Mouse (Mus musculus): Measurements from ENCODE around the gene Cldn3. TPM values are rescaled to one million over a fixed set of nuclear protein-coding genes. Genes with fewer than 3 reads are reported as not detected.
"Not testable (repeated sequence)": the region's sequence is repeated elsewhere in the genome, so short reads cannot be mapped to it uniquely, and the experiment has no call there.

The Cldn3 gene
- polyA plus RNA-seq, 1 experiment from 2014 or later, result 27.2 TPM

DNA sequence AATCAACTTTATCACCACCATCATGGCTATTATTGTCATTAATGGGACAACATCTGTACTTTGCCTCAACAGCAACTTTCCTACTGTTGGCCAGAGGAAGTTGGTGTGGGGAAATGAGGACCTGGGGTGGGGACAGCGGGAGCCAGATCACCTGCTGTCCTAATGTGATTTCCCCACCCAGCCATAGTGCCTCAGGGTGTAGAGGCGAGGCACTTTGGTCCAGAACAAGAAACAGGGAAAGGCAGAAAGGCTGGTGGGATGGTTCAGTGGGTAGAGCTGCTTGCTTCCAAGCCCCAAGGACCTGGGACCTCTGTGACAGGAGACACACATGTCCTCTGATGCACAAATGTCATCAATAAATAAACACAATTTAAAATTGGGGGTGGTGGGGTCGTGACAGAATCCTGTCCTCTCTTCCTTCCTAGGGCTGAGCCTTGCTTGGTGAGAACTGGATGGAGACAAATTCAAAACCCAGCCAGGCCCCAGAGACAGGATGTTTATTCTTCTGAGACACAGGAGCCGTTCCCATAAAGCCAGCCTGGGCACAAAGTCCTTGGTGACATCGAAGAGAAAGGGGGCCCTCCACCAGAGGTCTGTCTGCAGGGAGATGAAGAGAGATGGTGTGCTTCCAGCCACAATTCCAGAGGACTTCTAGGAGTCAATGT, 38.5 kb upstream of the Cldn3 start:
- no peak overlapping the region for H3K4me3 ChIP-seq
- 39% methylated on average over 5 of the region's 5 CpGs for WGBS
- H3K36me3 ChIP-seq, result no peaks in the 10 kb centered on the region
- H3K27me3 ChIP-seq, result peaks cover 38% of the 10 kb centered on the region
- no peak overlapping the region for H3K9ac ChIP-seq
- ATAC-seq (ENCODE audit: insufficient number of reproducible peaks, low FRiP score, low TSS enrichment, low read depth), result no peak
- 0 out of 2 replicates have a peak overlapping the region, but pooled peaks have one; percentile 44 for H3K27ac ChIP-seq
- no peaks in the 10 kb centered on the region for H3K9me3 ChIP-seq
- peaks cover 27% of the 10 kb centered on the region for H3K4me1 ChIP-seq
- H3K4me2 ChIP-seq, result no peak overlapping the region; the same call in 1 of the 2 replicates

DNA sequence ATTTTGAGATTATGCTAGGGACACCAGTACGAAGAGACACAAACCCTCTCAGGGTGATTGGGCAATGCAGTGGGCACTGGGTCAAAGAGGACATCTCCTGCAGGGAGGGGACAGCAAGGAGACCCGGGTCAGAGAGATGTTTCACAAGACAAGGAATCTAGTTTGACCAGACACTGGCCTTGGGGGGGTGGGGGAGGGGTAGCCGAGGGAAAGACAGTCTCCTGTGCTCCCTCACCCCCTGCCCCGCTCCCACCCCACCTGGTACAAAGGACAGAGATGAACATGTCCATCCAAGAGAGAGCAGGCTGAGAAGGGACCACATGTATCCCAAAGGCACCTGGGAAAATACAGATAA, 38.0 kb upstream of the Cldn3 start:
- no peaks in the 10 kb centered on the region for H3K36me3 ChIP-seq
- no peak overlapping the region for H3K9ac ChIP-seq
- no peak overlapping the region for H3K4me2 ChIP-seq
- H3K4me3 ChIP-seq, result no peak overlapping the region
- no peak for ATAC-seq (ENCODE audit: insufficient number of reproducible peaks, low FRiP score, low TSS enrichment, low read depth)
- H3K9me3 ChIP-seq, result no peaks in the 10 kb centered on the region
- peaks cover 38% of the 10 kb centered on the region for H3K27me3 ChIP-seq
- H3K27ac ChIP-seq, result no peak overlapping the region
- 58% methylated on average over 4 of the region's 4 CpGs for WGBS
- H3K4me1 ChIP-seq, result peaks cover 27% of the 10 kb centered on the region

DNA sequence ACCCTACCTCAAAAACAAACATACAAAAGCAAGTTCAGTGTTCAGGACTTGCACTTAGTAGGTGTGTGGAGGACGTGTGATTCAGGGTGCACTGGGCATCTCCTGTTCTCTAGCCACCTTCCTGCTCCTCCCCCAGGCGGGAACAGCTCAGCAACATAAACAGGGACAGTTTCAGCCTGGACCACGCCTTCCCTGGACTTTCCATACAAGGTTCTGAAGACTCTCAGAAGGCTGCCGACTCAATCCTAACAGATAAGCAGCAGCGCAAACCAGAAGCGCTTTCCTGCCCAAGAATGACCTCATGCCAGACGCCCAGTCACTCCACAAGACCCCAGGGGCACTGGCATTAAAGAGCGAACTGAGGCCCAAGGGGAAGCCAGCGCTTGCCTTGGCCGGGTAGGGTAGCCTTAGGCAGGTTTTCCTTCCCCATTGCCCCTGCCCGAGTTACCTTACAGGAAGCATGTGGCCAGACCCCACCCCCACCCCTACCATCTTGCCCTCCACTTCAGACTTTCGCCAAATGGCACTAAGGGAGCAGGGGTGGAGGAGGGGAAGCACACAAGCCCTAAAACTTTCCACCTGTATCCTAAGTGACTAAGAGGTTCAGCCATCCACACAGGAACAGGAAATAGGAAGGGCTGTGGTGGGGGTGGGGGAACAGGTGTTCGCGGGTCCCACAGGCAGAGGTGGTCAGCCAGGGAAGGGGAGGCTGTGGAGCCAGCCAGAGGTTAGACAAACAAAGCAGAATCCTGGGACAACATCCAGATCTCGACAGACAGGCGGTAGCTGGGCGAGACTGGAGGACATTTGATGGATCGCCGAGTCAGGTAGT, 34.7 kb upstream of the Cldn3 start:
- WGBS, result 11% methylated on average over 19 of the region's 19 CpGs
- no peak overlapping the region for H3K4me3 ChIP-seq
- H3K4me2 ChIP-seq, result 0 out of 2 replicates have a peak overlapping the region, but pooled peaks have one; percentile 5
- no peaks in the 10 kb centered on the region for H3K9me3 ChIP-seq
- H3K9ac ChIP-seq, result no peak overlapping the region
- peaks cover 23% of the 10 kb centered on the region for H3K4me1 ChIP-seq
- no peaks in the 10 kb centered on the region for H3K36me3 ChIP-seq
- peaks cover 18% of the 10 kb centered on the region for H3K27me3 ChIP-seq
- ATAC-seq (ENCODE audit: insufficient number of reproducible peaks, low FRiP score, low TSS enrichment, low read depth), result no peak
- H3K27ac ChIP-seq, result peak overlapping the region; percentile 61

DNA sequence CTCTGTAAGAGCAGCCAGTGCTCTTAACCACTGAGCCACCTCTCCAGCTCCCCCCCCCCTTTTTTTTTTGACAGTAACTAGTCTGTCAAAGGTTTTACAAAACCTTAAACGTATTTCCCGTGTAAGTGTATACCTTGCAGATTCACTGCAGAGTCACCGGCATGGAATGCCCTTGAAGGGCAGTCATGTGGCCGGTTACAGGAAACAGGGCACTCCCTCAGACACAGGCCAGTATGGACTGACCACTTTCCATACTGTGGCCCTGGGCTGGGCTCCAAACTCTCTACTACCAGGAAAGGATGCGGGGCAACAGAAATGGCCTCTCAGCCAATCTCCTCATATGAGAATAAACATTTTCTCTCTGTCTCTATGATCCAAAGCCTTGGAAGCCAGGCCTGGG, 30.5 kb upstream of the Cldn3 start:
- Histone ChIP-seq H3K36me3 (no peaks in the 10 kb centered on the region), H3K9ac (no peak overlapping the region), H3K9me3 (no peaks in the 10 kb centered on the region), H3K27me3 (no peaks in the 10 kb centered on the region), H3K4me1 (peaks cover 18% of the 10 kb centered on the region), H3K4me3 (no peak overlapping the region), H3K27ac (no peak overlapping the region), H3K4me2 (no peak overlapping the region)
- 73% methylated on average over 5 of the region's 5 CpGs for WGBS
- no peak for ATAC-seq (ENCODE audit: insufficient number of reproducible peaks, low FRiP score, low TSS enrichment, low read depth)

DNA sequence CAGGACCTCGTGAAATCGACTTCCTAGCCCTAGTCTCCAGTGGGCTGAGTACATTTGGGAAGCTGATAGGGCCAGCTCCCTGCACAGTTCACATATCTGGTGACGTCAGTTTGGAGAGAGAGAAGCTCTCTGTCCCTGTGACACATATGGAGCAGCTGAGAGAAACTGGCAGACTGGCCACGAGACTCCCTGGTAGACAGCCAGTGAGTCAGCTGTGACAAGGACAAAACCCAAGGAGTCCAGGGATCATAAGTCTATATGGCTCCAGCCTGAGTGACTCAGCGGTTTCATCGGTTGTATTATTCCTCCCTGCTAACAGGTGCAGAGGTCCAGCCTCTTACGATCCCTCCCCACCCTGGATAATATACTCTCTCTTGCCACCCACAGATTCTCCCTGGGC, 26.9 kb upstream of the Cldn3 start:
- Histone ChIP-seq H3K9ac (no peak overlapping the region), H3K4me3 (no peak overlapping the region), H3K4me2 (no peak overlapping the region), H3K36me3 (no peaks in the 10 kb centered on the region), H3K27me3 (no peaks in the 10 kb centered on the region), H3K4me1 (peaks cover 11% of the 10 kb centered on the region; the same call in 1 of the 2 replicates), H3K9me3 (no peaks in the 10 kb centered on the region), H3K27ac (no peak overlapping the region)
- 58% methylated on average over 7 of the region's 7 CpGs for WGBS
- peak; percentile 74 for ATAC-seq (ENCODE audit: insufficient number of reproducible peaks, low FRiP score, low TSS enrichment, low read depth)

DNA sequence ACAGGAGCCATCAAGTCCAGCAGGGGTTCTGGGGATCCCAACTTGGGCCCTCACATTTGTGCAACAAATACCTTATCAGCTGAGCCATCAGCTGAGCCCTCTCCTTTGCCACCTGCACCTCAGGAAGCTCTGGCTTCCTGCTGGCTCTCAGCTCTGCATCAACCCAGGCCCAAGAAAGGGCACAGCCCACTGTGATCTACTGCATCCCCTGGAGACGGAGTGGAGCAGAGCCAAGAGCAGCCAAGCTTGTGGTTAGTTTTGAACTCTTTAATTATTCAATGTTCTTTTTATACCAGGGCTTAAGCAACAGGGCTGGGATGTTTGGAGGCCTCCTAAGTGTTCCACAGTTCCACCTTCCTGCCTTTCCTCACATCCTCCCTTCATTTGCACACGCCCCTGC, 25.6 kb upstream of the Cldn3 start:
- H3K27ac ChIP-seq, result no peak overlapping the region
- WGBS, result 59% methylated on average over 2 of the region's 2 CpGs

DNA sequence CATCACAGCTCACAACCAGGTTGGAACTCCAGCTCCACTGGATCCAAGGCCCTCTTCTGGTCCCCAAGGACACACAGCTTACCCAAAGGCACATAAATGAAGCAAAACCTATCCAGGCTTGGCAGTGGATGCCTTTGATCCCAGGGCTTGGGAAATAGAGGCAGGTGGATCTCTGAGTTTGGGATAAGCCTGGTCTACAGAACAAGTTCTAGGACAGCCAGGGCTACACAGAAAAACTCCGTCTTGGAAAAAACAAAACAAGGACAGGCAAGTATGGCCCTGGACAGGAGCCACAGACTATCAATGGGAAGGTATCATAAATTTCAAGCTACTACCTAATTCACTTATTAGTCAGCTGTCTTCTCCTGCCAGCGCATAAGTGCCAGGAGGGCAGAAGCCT, 24.5 kb upstream of the Cldn3 start:
- Histone ChIP-seq H3K4me1 (peaks cover 21% of the 10 kb centered on the region), H3K9ac (no peak overlapping the region), H3K4me3 (no peak overlapping the region), H3K9me3 (no peaks in the 10 kb centered on the region), H3K4me2 (no peak overlapping the region), H3K36me3 (no peaks in the 10 kb centered on the region), H3K27ac (no peak overlapping the region), H3K27me3 (no peaks in the 10 kb centered on the region)
- ATAC-seq (ENCODE audit: insufficient number of reproducible peaks, low FRiP score, low TSS enrichment, low read depth), result no peak
- 86% methylated on average over 2 of the region's 2 CpGs for WGBS

More for the DNA sequence above, 25.6 kb upstream of the Cldn3 start:
- Histone ChIP-seq H3K9ac (no peak overlapping the region), H3K27me3 (no peaks in the 10 kb centered on the region), H3K9me3 (no peaks in the 10 kb centered on the region), H3K4me2 (no peak overlapping the region), H3K36me3 (no peaks in the 10 kb centered on the region), H3K4me3 (no peak overlapping the region), H3K4me1 (peaks cover 11% of the 10 kb centered on the region; the same call in 1 of the 2 replicates)
- ATAC-seq (ENCODE audit: insufficient number of reproducible peaks, low FRiP score, low TSS enrichment, low read depth), result no peak

DNA sequence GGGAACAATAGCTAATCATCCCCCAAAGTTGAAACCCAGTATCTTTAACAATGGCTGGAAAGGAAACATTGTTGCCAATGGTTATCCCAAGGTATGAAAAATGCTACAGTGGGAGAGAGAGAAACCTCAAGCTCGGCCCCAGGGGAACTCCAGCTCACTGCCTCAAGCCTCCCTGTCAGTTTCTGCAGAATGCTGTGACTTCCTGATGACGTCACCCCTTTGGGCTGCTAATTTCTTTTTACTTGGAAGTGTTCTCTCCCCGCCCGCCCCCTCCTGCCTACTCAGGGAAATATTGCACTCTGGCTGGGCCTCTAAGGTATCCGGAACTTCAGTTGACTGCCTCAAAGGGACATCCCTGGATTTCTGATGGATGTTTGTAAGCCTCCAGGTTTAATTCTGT, 22.5 kb upstream of the Cldn3 start:
- 25% methylated on average over 5 of the region's 5 CpGs for WGBS
- H3K4me1 ChIP-seq, result peaks cover 26% of the 10 kb centered on the region

DNA sequence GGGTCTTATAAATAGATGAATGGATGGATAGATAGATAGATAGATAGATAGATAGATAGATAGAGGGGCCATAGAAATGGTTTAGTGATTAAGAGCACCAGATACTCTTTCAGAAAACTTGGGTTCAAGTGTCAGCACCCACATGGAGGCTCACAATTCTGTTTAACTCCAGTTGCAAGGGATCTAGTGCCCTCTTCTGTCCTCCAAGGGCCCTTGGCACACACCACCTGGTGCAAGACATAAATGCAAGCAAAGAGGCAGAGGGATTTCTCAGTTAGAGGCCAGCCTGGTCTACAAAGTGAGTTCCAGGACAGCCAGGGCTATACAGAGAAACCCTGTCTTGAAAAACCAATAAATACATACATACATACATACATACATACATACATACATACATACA, 21.4 kb upstream of the Cldn3 start:
- peaks cover 21% of the 10 kb centered on the region for H3K4me1 ChIP-seq
- not testable (repeated sequence) for H3K9ac ChIP-seq; H3K4me3 ChIP-seq; H3K36me3 ChIP-seq; H3K27me3 ChIP-seq; H3K9me3 ChIP-seq; H3K27ac ChIP-seq; ATAC-seq (ENCODE audit: insufficient number of reproducible peaks, low FRiP score, low TSS enrichment, low read depth); H3K4me2 ChIP-seq

More for the DNA sequence above, 22.5 kb upstream of the Cldn3 start:
- H3K4me3 ChIP-seq, result no peak overlapping the region
- ATAC-seq (ENCODE audit: insufficient number of reproducible peaks, low FRiP score, low TSS enrichment, low read depth), result no peak
- H3K9me3 ChIP-seq, result no peaks in the 10 kb centered on the region
- H3K27me3 ChIP-seq, result no peaks in the 10 kb centered on the region
- H3K36me3 ChIP-seq, result no peaks in the 10 kb centered on the region
- H3K4me2 ChIP-seq, result no peak overlapping the region
- H3K9ac ChIP-seq, result no peak overlapping the region
- H3K27ac ChIP-seq, result no peak overlapping the region

DNA sequence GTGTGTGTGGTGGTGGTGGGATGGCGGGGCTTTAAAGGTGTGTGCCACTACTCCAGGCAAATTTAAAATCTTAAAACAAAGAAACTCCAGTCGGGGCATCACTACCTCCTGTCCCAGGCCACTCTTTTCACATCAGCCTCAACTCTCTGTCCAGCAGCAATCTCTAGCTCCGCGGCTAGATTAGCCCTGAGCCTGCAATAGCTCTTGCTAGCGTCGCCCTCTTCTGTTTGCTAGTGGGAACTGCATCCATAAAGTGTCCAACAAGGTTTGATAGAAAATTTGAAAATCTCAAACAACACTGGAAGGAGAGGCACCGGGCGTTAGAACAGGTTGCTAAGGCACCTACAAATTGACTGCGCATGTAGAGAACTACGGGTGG, 20.6 kb upstream of the Cldn3 start:
- peak overlapping the region; percentile 30 for H3K4me3 ChIP-seq
- H3K27me3 ChIP-seq, result no peaks in the 10 kb centered on the region
- H3K36me3 ChIP-seq, result no peaks in the 10 kb centered on the region
- peak overlapping the region; percentile 53 for H3K4me2 ChIP-seq
- H3K9ac ChIP-seq, result no peak overlapping the region
- WGBS, result 7% methylated on average over 10 of the region's 10 CpGs
- peaks cover 18% of the 10 kb centered on the region for H3K4me1 ChIP-seq
- ATAC-seq (ENCODE audit: insufficient number of reproducible peaks, low FRiP score, low TSS enrichment, low read depth), result peak; percentile 49; the same call in 1 of the 2 replicates
- no peaks in the 10 kb centered on the region for H3K9me3 ChIP-seq
- H3K27ac ChIP-seq, result no peak overlapping the region

DNA sequence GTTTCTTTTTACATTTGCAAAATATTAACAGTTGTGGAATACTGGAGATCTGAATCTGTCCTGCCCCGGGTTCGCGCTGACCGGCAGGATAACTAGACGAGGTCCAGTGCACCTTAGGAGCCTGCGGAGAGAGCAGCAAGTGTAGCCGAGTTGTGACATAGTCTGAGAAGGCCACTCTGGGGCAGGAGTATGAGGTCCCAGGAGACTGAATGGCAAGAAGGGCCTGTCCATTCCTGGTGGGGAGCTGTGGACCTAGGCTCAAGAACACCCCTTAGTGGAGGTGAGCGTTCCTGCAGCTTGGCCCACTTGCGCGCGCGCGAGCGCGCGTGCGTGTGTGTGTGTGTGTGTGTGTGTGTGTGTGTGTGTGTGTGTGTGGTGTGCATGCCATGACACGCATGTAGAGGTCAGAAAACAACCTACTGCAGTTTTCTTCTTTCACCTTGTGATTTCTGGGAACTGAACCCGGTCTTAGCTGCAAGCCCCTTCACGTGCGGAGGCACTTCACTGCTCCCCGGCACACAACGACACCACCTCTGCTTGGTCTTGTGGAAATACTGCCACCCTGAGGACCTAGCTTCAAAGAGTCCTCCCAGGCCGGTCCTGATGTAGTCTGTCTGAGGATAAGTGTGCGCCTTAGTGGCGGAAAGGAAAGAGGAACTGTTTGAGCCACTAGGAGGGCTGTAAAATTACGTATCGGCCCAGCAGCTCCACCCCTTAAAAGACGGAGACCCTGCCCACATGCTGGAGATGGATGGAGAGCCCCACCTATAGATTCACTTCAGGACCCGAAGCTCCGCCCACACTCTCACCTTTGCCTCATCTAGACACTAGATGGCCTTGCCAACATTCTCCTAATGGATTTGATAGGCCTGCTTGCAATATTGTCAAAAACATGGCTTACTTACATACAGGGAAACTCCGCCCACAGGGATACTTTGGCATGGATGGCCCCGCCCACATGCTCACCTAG, 19.9 kb upstream of the Cldn3 start:
- Histone ChIP-seq H3K27me3 (no peaks in the 10 kb centered on the region), H3K4me1 (peaks cover 15% of the 10 kb centered on the region), H3K4me2 (peak overlapping the region; percentile 53), H3K4me3 (peak overlapping the region; percentile 30), H3K9me3 (no peaks in the 10 kb centered on the region), H3K36me3 (no peaks in the 10 kb centered on the region), H3K9ac (no peak overlapping the region), H3K27ac (no peak overlapping the region)
- WGBS, result 4% methylated on average over 33 of the region's 33 CpGs
- ATAC-seq (ENCODE audit: insufficient number of reproducible peaks, low FRiP score, low TSS enrichment, low read depth), result peak; percentile 46
